Mouse (Mus musculus) forebrain, embryonic 12.5 days (tissue): ENCODE measurements around the gene Adam10. TPM values are rescaled to one million over a fixed set of nuclear protein-coding genes. Genes with fewer than 3 reads are reported as not detected.
A peak's percentile ranks its signal among the peaks of the same experiment; 100 is the strongest.

ENCODE experiments used
- ATAC-seq: fragments of 200-750 bp; cut with Nextera tagmentation; 2 replicates; pipeline ENCODE4 v1.8.0; 2017; ENCODE audit warnings: moderate TSS enrichment; ENCODE audit not compliant: low FRiP score
- H3K27ac ChIP-seq: fragments of 300-500 bp; sonication (generic); 2 replicates; pipeline ENCODE4 v1.5.1; 2016; ENCODE audit warnings: mild to moderate bottlenecking
- H3K27me3 ChIP-seq: fragments of 300-500 bp; sonication (generic); 2 replicates; pipeline ENCODE4 v1.6.1; 2016; ENCODE audit warnings: mild to moderate bottlenecking
- H3K36me3 ChIP-seq: fragments of 300-500 bp; sonication (generic); replicated peaks from 2 replicates; pipeline ENCODE4 v1.6.1; 2016; ENCODE audit warnings: mild to moderate bottlenecking
- H3K4me1 ChIP-seq: fragments of 300-500 bp; sonication (generic); 2 replicates; pipeline ENCODE4 v1.6.1; 2016
- H3K4me2 ChIP-seq: fragments of 300-500 bp; sonication (generic); 2 replicates; pipeline ENCODE4 v1.6.1; 2016; ENCODE audit warnings: mild to moderate bottlenecking, moderate library complexity
- H3K4me3 ChIP-seq: fragments of 300-500 bp; sonication (generic); replicated peaks from 2 replicates; pipeline ENCODE4 v1.5.1; 2016; ENCODE audit warnings: mild to moderate bottlenecking
- H3K9ac ChIP-seq: fragments of 300-500 bp; sonication (generic); 2 replicates; pipeline ENCODE4 v1.6.1; 2016; ENCODE audit warnings: mild to moderate bottlenecking
- H3K9me3 ChIP-seq: fragments of 300-500 bp; sonication (generic); 2 replicates; pipeline ENCODE4 v1.6.1; 2016
- WGBS: fragments of 180-500 bp; shearing (Covaris S2); methylation state at CpG from one replicate; pipeline ENCODE4 v1.1.7; 2016; 5-methylcytosine and 5-hydroxymethylcytosine counted together
- polyA plus RNA-seq: library from polyadenylated mRNA; unstranded; fragments of >200 nt; fragmentation: Nextera tagmentation; extraction: Ambion mirVana; gene quantifications from 2 replicates; pipeline ENCODE4 v1.2.1, GENCODE M21; 2016

Adam10 gene
- polyA plus RNA-seq = 78.8 and 80.0 TPM in 2 replicates

DNA sequence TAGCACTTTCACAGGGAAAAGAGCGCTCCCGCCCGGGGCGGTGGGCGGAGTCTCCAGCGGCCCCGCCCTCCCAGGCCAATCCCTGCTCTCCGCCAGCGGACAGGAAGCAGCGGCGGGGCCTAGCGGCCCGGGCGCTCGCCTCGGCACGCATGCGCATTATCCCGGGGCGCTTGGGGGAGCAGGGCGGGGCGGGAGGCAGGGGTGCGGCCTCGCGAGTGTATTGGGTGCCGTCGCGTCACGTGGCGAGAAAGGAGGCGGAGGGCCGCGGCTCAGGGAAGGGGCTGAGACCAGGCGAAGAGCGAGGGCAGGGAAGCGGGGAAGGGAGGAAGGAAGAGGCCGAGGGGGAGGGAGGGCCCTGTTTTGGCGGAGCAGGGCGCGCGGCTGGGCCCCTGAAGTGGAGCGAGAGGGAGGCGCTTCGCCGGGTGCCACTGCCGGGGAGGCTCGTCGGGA, at the start of gene Adam10:
Adam10 (plus strand) TSS at position 316 of the 450 bp plus-strand sequence.
- Histone ChIP-seq H3K27me3 (no peaks in the 10 kb centered on the region), H3K27ac (peak within 1 kb of the TSS; percentile 97), H3K9me3 (no peaks in the 10 kb centered on the region), H3K4me3 (peak within 1 kb of the TSS; percentile 98), H3K4me1 (peaks cover 19% of the 10 kb centered on the region), H3K4me2 (peak within 1 kb of the TSS; percentile 82), H3K9ac (peak within 1 kb of the TSS; percentile 95), H3K36me3 (no peaks in the 10 kb centered on the region)
- peak; percentile 99 for ATAC-seq
- WGBS = 1% methylated on average over 48 of the region's 48 CpGs

DNA sequence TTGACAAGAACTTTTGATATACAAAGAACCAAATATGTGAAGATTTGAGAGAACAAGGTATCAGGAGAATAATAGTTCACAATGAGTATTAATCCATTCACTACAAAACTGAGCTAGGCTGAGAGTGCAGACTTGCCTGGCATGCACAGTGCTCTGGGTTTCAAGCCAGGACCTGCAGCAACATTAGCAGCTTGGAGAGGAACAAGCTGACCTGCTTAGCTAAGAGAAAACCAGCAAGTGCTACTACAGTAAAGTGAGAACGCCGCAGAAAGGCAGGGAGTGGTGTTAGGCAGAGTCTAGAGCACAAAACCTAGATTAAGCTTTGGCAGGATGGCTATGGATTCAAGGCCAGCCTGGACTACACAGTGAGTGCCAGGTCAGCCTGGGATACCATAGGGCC, 49.1 kb upstream of the Adam10 start:
- H3K4me3 ChIP-seq = no peak overlapping the region
- H3K9me3 ChIP-seq = no peaks in the 10 kb centered on the region
- ATAC-seq = no peak
- 91% methylated on average over 2 of the region's 2 CpGs for WGBS
- H3K27ac ChIP-seq = no peak overlapping the region
- no peak overlapping the region for H3K4me2 ChIP-seq
- no peak overlapping the region for H3K9ac ChIP-seq
- no peaks in the 10 kb centered on the region for H3K36me3 ChIP-seq
- no peaks in the 10 kb centered on the region for H3K27me3 ChIP-seq
- no peaks in the 10 kb centered on the region for H3K4me1 ChIP-seq

DNA sequence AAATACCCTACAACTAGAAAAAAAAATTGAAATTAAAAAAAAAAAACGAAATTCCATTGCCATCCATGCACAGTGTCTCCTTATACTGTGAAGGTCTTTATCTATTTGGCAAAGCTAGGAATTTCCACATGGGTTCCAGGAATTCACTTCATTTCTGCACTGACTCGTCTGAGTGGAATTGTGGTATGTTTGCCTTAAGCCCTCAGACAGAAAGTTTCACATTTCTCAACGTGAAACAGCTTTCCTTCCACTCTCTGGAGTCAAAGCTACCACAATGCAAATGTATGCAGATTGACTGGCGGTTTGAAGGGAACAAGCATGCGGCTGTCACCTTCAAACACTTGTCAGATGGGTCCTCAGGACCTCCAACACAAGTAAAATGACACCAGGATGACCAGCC, 47.1 kb upstream of the Adam10 start:
- Histone ChIP-seq H3K27ac (no peak overlapping the region), H3K9me3 (no peaks in the 10 kb centered on the region)

DNA sequence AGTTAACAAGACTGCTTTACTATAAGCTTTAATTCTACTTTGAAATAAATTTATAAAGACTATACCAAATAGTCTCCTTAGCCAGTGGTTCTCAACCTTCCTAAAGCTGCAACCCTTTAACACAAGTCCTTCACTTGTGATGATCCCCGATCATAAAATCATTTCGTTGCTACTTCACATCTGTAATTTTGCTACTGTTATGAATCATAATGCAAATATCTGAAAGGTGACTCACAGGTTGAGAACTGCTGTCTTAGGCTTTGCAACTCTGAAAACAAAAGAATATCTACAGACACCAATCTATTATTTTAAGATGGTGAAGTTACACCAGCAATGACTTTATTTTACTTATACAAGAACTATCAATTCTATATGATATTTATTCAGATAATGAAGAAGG, 42.0 kb upstream of the Adam10 start:
- Histone ChIP-seq H3K4me2 (no peak overlapping the region), H3K36me3 (no peaks in the 10 kb centered on the region), H3K27me3 (no peaks in the 10 kb centered on the region), H3K4me3 (no peak overlapping the region), H3K27ac (no peak overlapping the region), H3K9ac (no peak overlapping the region), H3K4me1 (no peaks in the 10 kb centered on the region), H3K9me3 (no peaks in the 10 kb centered on the region)
- no peak for ATAC-seq
- 87% methylated on average over 2 of the region's 2 CpGs for WGBS

More for the DNA sequence above, 47.1 kb upstream of the Adam10 start:
- Histone ChIP-seq H3K4me1 (no peaks in the 10 kb centered on the region), H3K4me3 (no peak overlapping the region), H3K9ac (no peak overlapping the region), H3K4me2 (no peak overlapping the region), H3K27me3 (no peaks in the 10 kb centered on the region), H3K36me3 (no peaks in the 10 kb centered on the region)
- no peak for ATAC-seq
- 35% methylated on average over 5 of the region's 5 CpGs for WGBS

DNA sequence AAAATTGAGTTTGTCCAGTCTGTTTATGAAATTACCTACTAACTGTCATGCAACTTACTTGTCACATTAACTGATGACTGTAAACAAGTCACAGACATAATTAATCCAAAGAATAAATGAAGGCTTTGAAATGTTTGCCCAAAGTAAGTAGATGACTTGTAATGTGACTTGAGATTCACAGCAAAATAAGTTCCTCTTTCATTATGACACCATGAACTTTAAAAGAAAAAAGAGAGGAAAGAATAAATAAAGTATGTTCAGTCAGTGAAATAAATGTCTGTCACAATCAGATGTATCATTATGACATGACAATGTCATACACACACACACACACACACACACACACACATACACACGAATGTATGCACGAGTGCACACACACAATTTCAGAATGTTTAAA, 28.5 kb upstream of the Adam10 start:
- H3K9me3 ChIP-seq = no peaks in the 10 kb centered on the region
- H3K4me2 ChIP-seq = no peak overlapping the region
- no peaks in the 10 kb centered on the region for H3K36me3 ChIP-seq
- no peak overlapping the region for H3K9ac ChIP-seq
- no peaks in the 10 kb centered on the region for H3K27me3 ChIP-seq
- 94% methylated on average over 2 of the region's 2 CpGs for WGBS
- no peak overlapping the region for H3K27ac ChIP-seq
- ATAC-seq = no peak
- H3K4me1 ChIP-seq = peaks cover 22% of the 10 kb centered on the region
- no peak overlapping the region for H3K4me3 ChIP-seq

DNA sequence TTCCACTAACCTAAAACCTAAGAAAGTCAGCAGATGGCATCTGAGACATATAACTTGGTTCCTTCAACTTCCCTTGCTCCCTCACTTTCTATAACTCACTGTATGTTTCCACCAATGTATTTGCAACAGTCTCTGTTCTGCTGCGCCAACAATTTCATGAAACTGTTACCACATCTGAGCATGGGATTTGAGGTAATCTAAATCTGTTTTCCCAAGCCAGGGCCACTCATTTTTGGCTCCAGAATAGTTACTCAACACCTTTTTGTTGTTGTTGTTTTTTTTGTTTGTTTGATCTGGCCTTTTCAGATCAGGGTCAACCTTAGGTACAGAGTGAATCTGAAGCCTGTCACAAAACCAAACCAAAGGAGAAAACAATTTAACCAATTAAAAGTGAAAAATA, 27.8 kb upstream of the Adam10 start:
- Histone ChIP-seq H3K9me3 (no peaks in the 10 kb centered on the region), H3K4me1 (peaks cover 23% of the 10 kb centered on the region), H3K4me3 (no peak overlapping the region), H3K9ac (no peak overlapping the region), H3K27ac (no peak overlapping the region), H3K36me3 (no peaks in the 10 kb centered on the region), H3K4me2 (no peak overlapping the region), H3K27me3 (no peaks in the 10 kb centered on the region)
- ATAC-seq = no peak
- WGBS = 87% methylated on average over 1 of the region's 1 CpGs

DNA sequence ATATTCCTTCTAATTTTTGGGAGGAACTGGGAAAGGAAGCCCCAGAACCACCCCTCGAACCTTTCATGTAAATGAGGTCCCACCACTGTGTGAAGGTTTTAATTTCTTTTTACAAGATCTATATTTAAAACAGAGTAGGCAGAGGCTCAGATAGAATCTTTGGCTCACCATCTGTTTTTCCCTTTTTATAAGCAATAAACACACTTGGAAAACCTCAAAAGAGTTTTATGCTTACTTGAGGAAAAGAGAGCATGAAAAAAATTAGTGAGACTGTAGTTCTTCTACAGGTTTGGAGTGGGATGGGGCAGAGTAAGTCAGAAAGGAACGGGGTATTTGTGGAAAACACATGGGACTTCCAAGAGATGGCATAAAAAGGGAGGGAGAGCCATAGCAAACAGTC, 26.6 kb upstream of the Adam10 start:
- Histone ChIP-seq H3K9ac (no peak overlapping the region), H3K4me2 (no peak overlapping the region), H3K36me3 (no peaks in the 10 kb centered on the region), H3K4me3 (no peak overlapping the region), H3K27ac (no peak overlapping the region), H3K4me1 (peaks cover 27% of the 10 kb centered on the region), H3K9me3 (no peaks in the 10 kb centered on the region), H3K27me3 (no peaks in the 10 kb centered on the region)
- ATAC-seq = no peak
- WGBS = 80% methylated on average over 2 of the region's 2 CpGs

DNA sequence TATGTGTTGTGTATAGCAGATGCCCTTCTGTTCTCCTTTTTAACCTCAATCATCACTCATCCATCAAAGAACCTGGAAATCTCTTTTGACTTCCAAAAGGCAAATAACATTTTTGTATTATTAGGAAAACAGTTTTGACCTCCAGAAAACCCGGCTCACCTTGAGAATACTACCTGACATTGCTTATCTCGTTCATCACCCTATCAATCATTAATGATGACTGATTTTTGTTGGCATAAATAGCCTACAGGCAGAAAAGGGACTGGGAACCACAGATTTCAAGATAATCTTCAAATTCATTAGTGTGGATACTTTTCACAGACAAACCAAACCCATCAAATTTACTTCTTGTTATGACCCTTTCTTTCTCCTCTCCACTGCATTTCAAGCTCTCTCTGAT, 24.9 kb upstream of the Adam10 start:
- Histone ChIP-seq H3K9ac (no peak overlapping the region), H3K4me1 (peaks cover 30% of the 10 kb centered on the region), H3K27me3 (no peaks in the 10 kb centered on the region), H3K9me3 (no peaks in the 10 kb centered on the region), H3K36me3 (no peaks in the 10 kb centered on the region), H3K4me2 (peak overlapping the region; percentile 33), H3K27ac (no peak overlapping the region), H3K4me3 (0 out of 2 replicates have a peak overlapping the region, but pooled peaks have one; percentile 8)
- 76% methylated on average over 2 of the region's 2 CpGs for WGBS
- ATAC-seq = no peak

GRCm38 (mm10) chr9:70654496-70654895, 24.3 kb upstream of the Adam10 start:
- ATAC-seq = no peak
- 67% methylated on average over 4 of the region's 4 CpGs for WGBS
- H3K9me3 ChIP-seq = no peaks in the 10 kb centered on the region
- no peak overlapping the region for H3K27ac ChIP-seq
- peaks cover 30% of the 10 kb centered on the region for H3K4me1 ChIP-seq
- H3K4me2 ChIP-seq = peak overlapping the region; percentile 33
- H3K36me3 ChIP-seq = no peaks in the 10 kb centered on the region
- H3K4me3 ChIP-seq = 0 out of 2 replicates have a peak overlapping the region, but pooled peaks have one; percentile 8
- H3K9ac ChIP-seq = no peak overlapping the region
- H3K27me3 ChIP-seq = no peaks in the 10 kb centered on the region

DNA sequence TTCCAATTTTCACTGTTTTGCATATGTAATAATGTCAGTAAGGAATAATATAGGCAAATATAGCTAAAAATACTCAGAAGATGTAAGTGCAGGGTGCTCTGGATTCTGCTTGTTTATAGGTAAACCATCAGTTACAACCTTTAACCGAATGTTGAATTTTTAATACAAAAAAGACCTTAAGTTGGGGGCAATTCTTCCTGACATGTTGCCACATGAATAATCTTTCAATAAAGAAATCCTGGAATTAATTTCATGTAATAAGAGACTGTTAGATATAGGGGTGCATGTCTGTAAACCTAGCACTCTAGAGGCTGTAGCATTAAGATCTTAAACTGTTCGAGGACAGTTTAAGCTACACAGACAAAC, 23.1 kb upstream of the Adam10 start:
- peak overlapping the region; percentile 76 for H3K4me2 ChIP-seq
- H3K27me3 ChIP-seq = no peaks in the 10 kb centered on the region
- no peak overlapping the region for H3K27ac ChIP-seq
- H3K9ac ChIP-seq = 0 out of 2 replicates have a peak overlapping the region, but pooled peaks have one; percentile 90
- WGBS = 33% methylated on average over 2 of the region's 2 CpGs
- peaks cover 30% of the 10 kb centered on the region for H3K4me1 ChIP-seq
- no peaks in the 10 kb centered on the region for H3K9me3 ChIP-seq
- peak overlapping the region; percentile 91 for H3K4me3 ChIP-seq
- peak; percentile 10 for ATAC-seq
- H3K36me3 ChIP-seq = no peaks in the 10 kb centered on the region

DNA sequence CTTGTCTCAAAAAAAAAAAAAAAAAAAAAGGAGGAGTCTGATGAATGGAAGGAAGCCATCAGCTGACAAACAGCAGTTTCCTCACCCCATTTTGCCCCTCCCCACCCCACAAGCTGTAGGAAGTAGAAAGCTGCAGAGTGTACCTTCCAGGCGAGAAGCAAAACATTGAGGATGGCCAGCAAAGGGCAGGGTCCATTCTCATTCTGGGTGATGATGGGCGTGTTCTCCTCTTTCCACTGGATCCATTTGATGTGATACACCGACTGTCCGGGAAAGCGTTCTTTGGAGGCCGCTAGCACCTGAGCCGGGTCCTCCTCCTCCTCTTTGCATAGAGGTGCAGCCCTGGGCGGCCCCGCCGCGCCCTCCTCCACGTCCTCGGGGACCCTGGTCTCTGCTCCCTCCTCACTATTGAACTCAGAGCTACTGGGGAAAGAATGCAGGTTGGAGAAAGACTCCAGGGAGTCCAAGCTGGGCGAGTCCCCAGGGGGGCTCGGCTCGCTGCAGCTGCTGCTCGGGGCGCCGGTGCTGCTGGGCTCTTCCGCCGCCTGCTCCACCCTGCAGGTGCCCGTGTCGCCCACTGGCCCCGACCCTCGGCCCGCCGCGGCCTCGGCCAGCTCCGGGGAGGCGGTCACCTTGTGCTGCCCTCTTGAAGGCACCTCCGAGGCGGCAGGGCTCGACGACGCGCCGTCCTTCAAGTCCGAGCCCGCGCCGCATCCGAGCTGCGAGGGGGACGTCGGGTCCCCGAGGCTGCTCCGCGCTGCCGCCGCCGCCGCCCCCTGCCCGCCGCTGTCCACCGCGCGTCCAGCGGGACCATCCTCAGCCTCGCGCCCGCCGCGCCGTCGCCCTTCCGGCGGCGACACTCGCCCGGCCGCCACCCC, 22.4 kb upstream of the Adam10 start, which contains the start of gene Gm10642:
Gm10642 (plus strand) TSS at position 122 of the 878 bp plus-strand sequence.
- peaks cover 30% of the 10 kb centered on the region for H3K4me1 ChIP-seq
- peak; percentile 73 for ATAC-seq
- no peaks in the 10 kb centered on the region for H3K36me3 ChIP-seq
- H3K27ac ChIP-seq = peak within 1 kb of the TSS; percentile 96
- H3K9me3 ChIP-seq = no peaks in the 10 kb centered on the region
- H3K9ac ChIP-seq = peak within 1 kb of the TSS; percentile 90
- no peaks in the 10 kb centered on the region for H3K27me3 ChIP-seq
- under 1% methylated on average over 57 of the region's 72 CpGs for WGBS
- H3K4me2 ChIP-seq = peak within 1 kb of the TSS; percentile 76
- peak within 1 kb of the TSS; percentile 91 for H3K4me3 ChIP-seq

DNA sequence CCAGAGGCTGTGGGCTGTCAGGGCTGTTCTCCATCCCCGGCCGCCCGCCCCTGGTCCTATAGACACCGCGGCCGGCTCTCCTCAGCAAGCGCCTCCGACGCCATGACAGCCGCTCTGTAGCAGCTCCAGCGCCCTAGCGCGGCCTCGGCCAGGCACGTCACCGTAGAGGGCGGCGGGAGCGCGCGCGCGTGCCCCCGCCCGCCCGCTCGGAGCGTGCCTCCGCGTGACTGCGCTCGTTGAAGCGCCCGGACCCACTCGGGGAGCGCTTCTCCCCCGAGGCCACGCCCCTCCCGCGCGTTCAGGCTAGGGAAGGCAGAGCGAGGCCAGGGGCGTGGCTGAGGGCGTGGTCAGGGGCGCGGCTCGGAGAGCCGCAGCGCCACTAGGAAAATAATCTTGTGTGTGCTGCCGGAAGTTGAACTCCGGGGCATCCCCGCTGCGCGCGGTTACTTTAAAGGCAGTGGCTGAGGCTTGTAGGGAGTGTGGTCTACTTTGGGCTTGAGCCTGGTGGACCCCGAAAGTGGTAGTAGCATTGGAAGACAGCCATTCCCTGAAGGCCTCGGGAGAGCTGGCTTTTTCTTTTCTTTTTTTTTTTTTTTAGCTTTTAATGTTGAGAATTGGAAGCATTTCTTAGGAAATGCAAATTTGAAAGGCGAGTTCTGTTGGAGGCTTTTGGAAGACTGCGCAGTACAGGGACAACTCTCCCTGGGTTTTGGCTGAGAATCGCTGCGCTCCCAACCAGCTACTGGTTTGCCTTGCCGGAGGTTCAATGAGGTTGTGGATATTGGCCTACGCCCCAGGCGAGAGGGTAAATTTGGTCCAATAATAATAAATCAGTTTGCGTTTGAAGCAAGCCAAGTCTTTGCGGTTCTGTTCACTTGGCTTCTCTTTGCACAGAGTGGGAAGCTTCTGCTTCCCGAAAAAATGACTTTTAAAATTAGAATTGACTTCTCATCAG, 21.5 kb upstream of the Adam10 start, which contains the start of gene Mindy2:
Mindy2 (minus strand) TSS at position 162 of the 955 bp plus-strand sequence.
- peak; percentile 96 for ATAC-seq
- Histone ChIP-seq H3K36me3 (no peaks in the 10 kb centered on the region), H3K9ac (peak within 1 kb of the TSS; percentile 90), H3K27me3 (no peaks in the 10 kb centered on the region), H3K4me3 (peak within 1 kb of the TSS; percentile 91), H3K4me2 (peak within 1 kb of the TSS; percentile 76), H3K4me1 (peaks cover 30% of the 10 kb centered on the region), H3K27ac (peak within 1 kb of the TSS; percentile 96), H3K9me3 (no peaks in the 10 kb centered on the region)
- WGBS = 2% methylated on average over 66 of the region's 67 CpGs
